Mouse (Mus musculus): ENCODE results near the gene Zc3h4. TPM values are rescaled to one million over a fixed set of nuclear protein-coding genes. Genes with fewer than 3 reads are reported as not detected.

Gene Zc3h4
- polyA plus RNA-seq, 1 experiment from 2014 or later: 22.3 TPM

DNA sequence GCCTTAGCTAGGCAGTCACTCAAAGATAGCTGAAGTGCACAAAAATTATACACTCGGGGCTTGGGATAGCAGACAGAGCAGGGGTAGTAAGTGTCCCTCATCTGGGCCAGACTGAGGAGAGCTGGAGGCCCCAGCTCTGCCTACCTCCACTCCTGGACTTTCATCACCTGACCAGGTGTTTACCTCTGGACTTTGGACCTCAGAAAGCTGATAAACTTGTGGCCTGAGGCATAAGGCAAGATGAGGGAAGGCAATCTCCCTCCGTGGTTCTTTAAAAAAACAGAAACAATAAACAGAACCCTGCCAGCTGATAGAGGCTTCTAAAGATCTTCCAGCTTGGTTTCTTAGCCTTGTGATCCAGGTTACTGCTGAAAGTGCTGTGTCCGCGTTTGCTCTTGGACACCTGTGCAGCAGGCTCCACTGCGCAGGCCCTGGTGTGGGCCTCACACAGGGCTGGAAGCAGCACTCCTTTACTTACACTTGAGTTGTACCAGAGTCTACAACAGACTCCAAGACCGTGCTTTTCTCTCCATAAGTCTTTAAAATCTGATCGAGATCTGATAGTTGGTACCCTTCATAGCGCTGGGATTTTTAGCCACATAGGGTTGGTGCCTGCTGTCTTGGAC lies 19.9 kb downstream of the Zc3h4 start:
- ATAC-seq (replicated peaks): no peak
- 96% methylated on average over 8 of the region's 8 CpGs for WGBS
- H3K4me3 ChIP-seq: no peak overlapping the region
- no peak overlapping the region for H3K27ac ChIP-seq (replicated peaks)
- H3K4me2 ChIP-seq (replicated peaks): no peak overlapping the region
- H3K27me3 ChIP-seq: no peaks in the 10 kb centered on the region
- no peaks in the 10 kb centered on the region for H3K9me3 ChIP-seq
- peaks cover 90% of the 10 kb centered on the region for H3K36me3 ChIP-seq
- H3K4me1 ChIP-seq: no peaks in the 10 kb centered on the region
- no peak overlapping the region for H3K9ac ChIP-seq (replicated peaks)

DNA sequence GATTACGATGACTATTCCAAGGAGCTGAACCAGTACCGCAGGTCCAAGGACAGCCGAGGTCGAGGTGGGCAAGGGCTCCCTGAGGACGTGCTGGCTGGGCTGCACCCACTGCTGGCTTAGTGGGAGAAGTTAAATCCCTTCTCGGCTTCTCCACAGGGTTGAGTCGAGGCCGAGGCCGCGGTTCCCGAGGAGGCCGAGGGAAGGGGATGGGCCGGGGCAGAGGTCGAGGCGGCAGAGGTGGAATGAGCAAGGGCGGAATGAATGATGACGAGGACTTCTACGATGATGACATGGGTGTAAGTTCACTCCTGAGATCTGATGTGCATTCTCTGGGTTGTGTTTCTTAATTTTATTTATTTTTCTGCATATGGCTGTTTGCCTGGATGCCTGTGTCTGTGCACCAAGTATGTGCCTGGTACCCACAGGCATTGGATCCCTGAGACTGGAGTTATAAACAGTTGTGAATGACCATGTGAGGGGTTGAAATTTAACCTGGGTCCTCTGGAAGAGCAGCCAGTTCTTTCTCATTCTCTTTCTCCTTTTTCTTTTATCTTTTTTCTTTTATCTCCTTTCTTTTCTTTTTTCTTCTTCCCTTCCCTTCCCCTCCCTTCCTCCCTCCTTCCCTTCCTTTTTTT lies 21.6 kb downstream of the Zc3h4 start:
- Histone ChIP-seq H3K27me3 (no peaks in the 10 kb centered on the region), H3K4me1 (no peaks in the 10 kb centered on the region), H3K9me3 (no peaks in the 10 kb centered on the region), H3K36me3 (peaks cover 98% of the 10 kb centered on the region), H3K4me3 (no peak overlapping the region), H3K27ac (replicated peaks) (no peak overlapping the region), H3K4me2 (replicated peaks) (no peak overlapping the region), H3K9ac (replicated peaks) (no peak overlapping the region)
- WGBS: 92% methylated on average over 18 of the region's 18 CpGs
- no peak for ATAC-seq (replicated peaks)

GRCm38 (mm10) chr7:16423731-16424130 lies 23.0 kb downstream of the Zc3h4 start:
- no peak overlapping the region for H3K4me3 ChIP-seq
- WGBS: 96% methylated on average over 9 of the region's 9 CpGs
- no peak overlapping the region for H3K27ac ChIP-seq (replicated peaks)
- no peak overlapping the region for H3K4me2 ChIP-seq (replicated peaks)
- H3K36me3 ChIP-seq: peaks cover 97% of the 10 kb centered on the region
- ATAC-seq (replicated peaks): no peak
- no peak overlapping the region for H3K9ac ChIP-seq (replicated peaks)
- H3K27me3 ChIP-seq: no peaks in the 10 kb centered on the region
- H3K4me1 ChIP-seq: no peaks in the 10 kb centered on the region
- no peaks in the 10 kb centered on the region for H3K9me3 ChIP-seq

DNA sequence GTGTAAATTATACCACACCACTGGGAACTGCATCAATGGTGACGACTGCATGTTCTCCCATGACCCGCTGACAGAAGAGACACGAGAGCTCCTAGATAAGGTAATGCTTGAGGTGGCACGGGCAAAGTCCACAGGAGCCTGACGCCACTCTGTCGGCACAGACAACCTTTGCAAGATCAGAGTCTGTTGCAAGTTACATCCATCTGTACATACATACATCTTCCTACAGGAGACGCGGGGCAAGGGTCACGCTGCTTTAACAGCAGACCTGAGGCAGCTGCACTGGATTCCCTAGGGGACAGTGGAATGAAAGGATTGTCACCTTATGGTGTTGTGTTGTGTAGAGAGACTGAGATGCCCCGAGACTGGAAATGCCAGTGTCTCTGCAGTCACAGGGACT lies 25.0 kb downstream of the Zc3h4 start:
- Histone ChIP-seq H3K27me3 (no peaks in the 10 kb centered on the region), H3K4me1 (no peaks in the 10 kb centered on the region), H3K27ac (replicated peaks) (no peak overlapping the region), H3K36me3 (peaks cover 97% of the 10 kb centered on the region), H3K4me3 (no peak overlapping the region), H3K4me2 (replicated peaks) (no peak overlapping the region), H3K9me3 (no peaks in the 10 kb centered on the region), H3K9ac (replicated peaks) (no peak overlapping the region)
- 93% methylated on average over 10 of the region's 10 CpGs for WGBS
- no peak for ATAC-seq (replicated peaks)

GRCm38 (mm10) chr7:16426129-16426729 lies 25.5 kb downstream of the Zc3h4 start:
- 49% methylated on average over 4 of the region's 4 CpGs for WGBS
- no peaks in the 10 kb centered on the region for H3K27me3 ChIP-seq
- no peak overlapping the region for H3K27ac ChIP-seq (replicated peaks)
- no peaks in the 10 kb centered on the region for H3K4me1 ChIP-seq
- H3K9ac ChIP-seq (replicated peaks): no peak overlapping the region
- no peaks in the 10 kb centered on the region for H3K9me3 ChIP-seq
- no peak overlapping the region for H3K4me3 ChIP-seq
- ATAC-seq (replicated peaks): 0 out of 2 replicates have a peak, but pooled peaks have one; percentile 73
- no peak overlapping the region for H3K4me2 ChIP-seq (replicated peaks)
- H3K36me3 ChIP-seq: peaks cover 97% of the 10 kb centered on the region

DNA sequence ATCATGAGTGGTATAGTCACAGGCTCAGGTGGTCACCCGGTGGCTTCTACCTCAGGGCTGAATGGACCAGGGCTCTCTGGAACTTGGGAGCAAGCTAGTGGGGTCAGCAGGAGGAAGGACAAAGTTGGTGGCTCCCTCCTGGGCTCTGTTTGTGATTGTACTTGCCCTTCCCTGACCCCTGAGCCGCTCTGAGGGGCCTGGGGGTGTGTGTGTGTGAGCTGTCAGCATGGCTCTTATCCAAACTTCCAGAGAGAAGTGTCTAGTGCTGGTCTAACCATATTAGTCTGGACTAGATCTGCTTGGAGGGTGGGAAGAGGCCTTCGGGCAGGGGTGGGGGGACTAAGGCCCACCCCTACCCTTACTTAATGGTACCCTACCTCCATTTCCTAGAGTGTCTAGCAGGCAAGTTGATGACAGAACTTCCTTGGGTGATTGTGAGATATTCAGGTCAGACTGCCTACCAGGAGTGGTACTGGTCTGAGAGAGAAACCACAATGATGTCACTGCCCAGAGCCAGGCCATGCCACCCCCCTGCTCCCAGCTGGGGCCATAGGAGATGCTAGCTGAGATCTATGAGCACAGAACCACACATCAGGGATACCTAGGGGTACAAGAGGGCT lies 32.8 kb downstream of the Zc3h4 start:
- H3K27ac ChIP-seq (replicated peaks): no peak overlapping the region
- no peaks in the 10 kb centered on the region for H3K9me3 ChIP-seq
- H3K36me3 ChIP-seq: peaks cover 88% of the 10 kb centered on the region
- ATAC-seq (replicated peaks): no peak
- no peak overlapping the region for H3K9ac ChIP-seq (replicated peaks)
- no peaks in the 10 kb centered on the region for H3K4me1 ChIP-seq
- no peaks in the 10 kb centered on the region for H3K27me3 ChIP-seq
- no peak overlapping the region for H3K4me2 ChIP-seq (replicated peaks)
- 94% methylated on average over 3 of the region's 3 CpGs for WGBS
- H3K4me3 ChIP-seq: no peak overlapping the region

GRCm38 (mm10) chr7:16435088-16435487 lies 34.4 kb downstream of the Zc3h4 start:
- no peak for ATAC-seq (replicated peaks)
- no peak overlapping the region for H3K4me3 ChIP-seq
- H3K36me3 ChIP-seq: peaks cover 71% of the 10 kb centered on the region
- H3K9ac ChIP-seq (replicated peaks): no peak overlapping the region
- H3K9me3 ChIP-seq: no peaks in the 10 kb centered on the region
- H3K4me2 ChIP-seq (replicated peaks): no peak overlapping the region
- 86% methylated on average over 9 of the region's 9 CpGs for WGBS
- no peaks in the 10 kb centered on the region for H3K4me1 ChIP-seq
- H3K27ac ChIP-seq (replicated peaks): no peak overlapping the region
- no peaks in the 10 kb centered on the region for H3K27me3 ChIP-seq

- Histone ChIP-seq H3K27me3 (no peaks in the 10 kb centered on the region), H3K9ac (replicated peaks) (no peak overlapping the region), H3K9me3 (no peaks in the 10 kb centered on the region), H3K4me2 (replicated peaks) (no peak overlapping the region), H3K27ac (replicated peaks) (no peak overlapping the region), H3K4me1 (no peaks in the 10 kb centered on the region), H3K36me3 (peaks cover 10% of the 10 kb centered on the region), H3K4me3 (no peak overlapping the region)
- no peak for ATAC-seq (replicated peaks)
Observed at GRCm38 (mm10) chr7:16441241-16441640, 40.5 kb downstream of the Zc3h4 start.

DNA sequence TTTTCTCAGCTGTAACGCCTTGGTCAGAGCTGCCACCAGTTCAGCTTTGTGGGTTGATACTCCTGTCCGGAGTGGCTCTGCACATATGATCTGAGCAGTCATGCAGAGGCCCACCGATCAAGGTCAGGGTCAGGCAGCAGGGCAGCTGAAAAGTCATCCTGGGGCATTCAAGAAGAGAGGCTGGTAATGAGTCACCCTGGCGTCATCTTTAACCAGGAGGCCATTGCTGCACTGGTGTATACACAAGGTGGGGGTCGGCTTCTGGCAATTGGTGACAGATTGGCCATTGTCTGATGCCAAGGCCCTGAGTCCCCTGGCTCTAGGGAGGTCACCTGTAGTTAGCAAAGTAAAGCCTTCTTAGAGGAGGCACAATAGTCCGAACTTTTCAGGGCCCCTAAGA lies 50.9 kb downstream of the Zc3h4 start:
- Histone ChIP-seq H3K4me3 (no peak overlapping the region), H3K27me3 (no peaks in the 10 kb centered on the region), H3K36me3 (0 out of 2 replicates have a peak, but pooled peaks cover 8% of the 10 kb centered on the region), H3K27ac (replicated peaks) (no peak overlapping the region), H3K9me3 (no peaks in the 10 kb centered on the region), H3K4me2 (replicated peaks) (no peak overlapping the region), H3K4me1 (peaks cover 10% of the 10 kb centered on the region), H3K9ac (replicated peaks) (no peak overlapping the region)
- WGBS: 91% methylated on average over 6 of the region's 6 CpGs
- no peak for ATAC-seq (replicated peaks)

GRCm38 (mm10) chr7:16452587-16453073 lies 51.9 kb downstream of the Zc3h4 start, which contains the start of gene Tmem160:
Gene Tmem160 (plus strand): TSS chr7:16452779.
- no peaks in the 10 kb centered on the region for H3K9me3 ChIP-seq
- H3K4me3 ChIP-seq: peak within 1 kb of the TSS; percentile 67
- H3K4me2 ChIP-seq (replicated peaks): peak within 1 kb of the TSS; percentile 70
- no peaks in the 10 kb centered on the region for H3K27me3 ChIP-seq
- WGBS: under 1% methylated on average over 30 of the region's 30 CpGs
- peak; percentile 99 for ATAC-seq (replicated peaks)
- 0 out of 2 replicates have a peak, but pooled peaks cover 8% of the 10 kb centered on the region for H3K36me3 ChIP-seq
- peak within 1 kb of the TSS; percentile 63 for H3K9ac ChIP-seq (replicated peaks)
- H3K4me1 ChIP-seq: peaks cover 10% of the 10 kb centered on the region
- H3K27ac ChIP-seq (replicated peaks): peak within 1 kb of the TSS; percentile 68

DNA sequence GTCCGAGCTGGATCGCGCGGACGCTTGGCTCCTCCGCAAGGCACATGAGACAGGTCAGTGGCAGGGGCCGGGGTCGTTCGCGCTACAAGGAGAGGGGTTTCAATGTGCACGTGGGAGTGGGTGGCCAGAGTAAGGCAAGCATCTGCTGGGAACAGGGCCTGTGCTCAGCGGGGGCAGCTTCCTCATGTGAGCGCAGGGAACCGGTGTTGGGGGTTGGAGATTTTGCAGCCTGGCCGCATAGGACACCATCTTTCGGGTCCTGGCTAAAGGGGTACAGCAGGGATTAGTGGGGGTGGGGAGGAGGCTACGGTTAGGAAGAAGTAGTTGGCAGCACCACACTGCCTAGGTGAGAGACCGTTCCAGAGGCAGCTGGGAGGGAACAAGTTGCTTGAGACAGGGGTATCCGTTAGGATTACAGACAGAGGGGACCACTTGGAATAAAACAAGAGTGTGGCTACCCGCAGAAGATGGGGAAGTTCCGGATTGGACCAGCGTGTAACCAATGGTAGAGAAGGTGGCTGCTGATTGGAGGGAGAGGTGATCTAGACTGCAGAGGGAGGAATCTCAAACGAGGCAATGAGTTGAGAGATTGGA lies 52.5 kb downstream of the Zc3h4 start:
- ATAC-seq (replicated peaks): peak; percentile 76
- Histone ChIP-seq H3K4me3 (peak overlapping the region; percentile 67), H3K27me3 (no peaks in the 10 kb centered on the region), H3K4me2 (replicated peaks) (peak overlapping the region; percentile 70), H3K27ac (replicated peaks) (peak overlapping the region; percentile 68), H3K4me1 (peaks cover 10% of the 10 kb centered on the region), H3K9ac (replicated peaks) (peak overlapping the region; percentile 63), H3K36me3 (0 out of 2 replicates have a peak, but pooled peaks cover 8% of the 10 kb centered on the region), H3K9me3 (no peaks in the 10 kb centered on the region)
- under 1% methylated on average over 23 of the region's 23 CpGs for WGBS

DNA sequence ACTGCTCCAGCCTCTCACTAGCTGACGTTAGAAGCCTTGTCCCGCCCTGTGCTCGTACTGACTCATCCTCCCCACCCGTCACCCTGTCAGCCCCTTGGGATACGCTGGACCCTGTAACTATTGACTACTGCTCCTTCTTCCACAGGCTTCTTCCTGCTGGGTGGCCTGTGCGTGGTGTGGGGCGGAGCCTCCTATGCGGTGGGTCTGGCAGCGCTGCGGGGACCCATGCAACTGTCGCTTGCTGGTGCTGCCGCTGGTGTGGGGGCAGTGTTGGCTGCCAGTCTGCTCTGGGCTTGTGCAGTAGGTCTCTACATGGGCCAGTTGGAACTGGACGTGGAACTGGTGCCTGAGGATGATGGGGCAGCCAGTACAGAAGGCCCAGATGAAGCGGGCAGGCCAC lies 54.3 kb downstream of the Zc3h4 start:
- Histone ChIP-seq H3K27me3 (no peaks in the 10 kb centered on the region), H3K9me3 (no peaks in the 10 kb centered on the region), H3K27ac (replicated peaks) (no peak overlapping the region), H3K4me3 (no peak overlapping the region), H3K36me3 (0 out of 2 replicates have a peak, but pooled peaks cover 8% of the 10 kb centered on the region), H3K4me2 (replicated peaks) (no peak overlapping the region), H3K9ac (replicated peaks) (no peak overlapping the region), H3K4me1 (peaks cover 10% of the 10 kb centered on the region)
- 97% methylated on average over 14 of the region's 14 CpGs for WGBS
- no peak for ATAC-seq (replicated peaks)

All from forebrain, embryonic 15.5 days (tissue).